Mouse (Mus musculus) frontal cortex, postnatal 25 days (tissue): Measurements from ENCODE around the gene A730049H05Rik.

Source experiments
- DNase-seq, 2 experiments: peaks; one replicate each; pipeline ENCODE4 v3.0.0; 2022; ENCODE audit warnings: low spot score in 2 of 2

The A730049H05Rik gene

GRCm38 (mm10) chr6:92879700-92880265 lies 63.5 kb downstream of the A730049H05Rik start:
- DNase-seq = no peak

DNA sequence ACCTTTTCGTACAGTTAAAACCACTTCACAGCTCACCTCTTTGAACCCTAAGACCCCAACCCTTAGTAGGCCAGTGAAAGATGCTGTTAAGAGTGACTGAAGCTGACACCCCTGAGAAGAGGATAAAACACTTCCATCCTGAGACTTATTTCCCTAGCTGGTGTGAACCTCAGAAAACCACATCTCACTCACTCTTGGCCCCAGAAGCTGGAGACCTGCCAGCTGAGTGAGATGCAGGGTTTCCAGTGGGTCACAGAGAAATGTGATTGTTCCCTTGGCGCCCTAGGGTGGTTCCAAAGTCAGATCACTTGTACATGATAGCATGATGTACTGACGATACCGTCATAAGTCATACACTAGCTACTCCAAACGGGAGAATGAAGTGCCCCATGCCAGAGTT lies 66.2 kb downstream of the A730049H05Rik start:
- no peak for DNase-seq

GRCm38 (mm10) chr6:92883131-92883900 lies 67.0 kb downstream of the A730049H05Rik start:
- no peak for DNase-seq

GRCm38 (mm10) chr6:92891535-92891934 lies 75.3 kb downstream of the A730049H05Rik start:
- DNase-seq = no peak
